Mouse (Mus musculus) E14TG2a.4 (cell line): ENCODE data around the gene Stag3.

Source experiments
- CTCF ChIP-seq: conservative IDR thresholded peaks from 2 replicates; pipeline ENCODE4 v1.5.1; 2014; ENCODE audit warnings: low read length
- NANOG ChIP-seq: IDR thresholded peaks from 2 replicates; pipeline ENCODE4 v1.6.1; 2014; ENCODE audit warnings: borderline replicate concordance, low read length, mixed read lengths
- POU5F1 ChIP-seq: IDR thresholded peaks from 2 replicates; pipeline ENCODE4 v1.6.1; 2014; ENCODE audit warnings: low read length, borderline replicate concordance

DNA sequence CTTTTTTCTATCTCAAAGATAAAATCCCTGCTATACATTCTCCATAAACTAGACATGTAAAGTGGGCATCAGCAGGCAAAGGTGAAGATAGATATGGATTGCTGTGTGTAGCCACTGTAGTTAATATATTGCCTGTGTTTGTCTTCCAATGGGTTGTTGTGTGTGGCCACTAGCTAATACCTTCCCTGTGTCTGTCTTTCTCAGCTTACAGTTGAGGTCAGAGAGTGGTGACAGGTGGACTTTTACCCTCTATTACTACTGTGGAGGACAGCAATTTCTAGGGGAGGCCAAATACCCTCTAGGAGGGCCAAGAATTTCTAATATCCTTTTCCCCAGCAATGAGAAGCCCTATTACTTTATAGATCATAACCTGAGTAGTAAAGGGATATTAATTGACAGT lies 45.8 kb upstream of the Stag3 start:
- TF ChIP-seq CTCF (no peak), POU5F1 (no peak), NANOG (no peak)
